Mouse (Mus musculus) testis, postnatal 10 days (tissue): ENCODE measurements around the gene Mc1r.
"Not testable (repeated sequence)": the region's sequence is repeated elsewhere in the genome, so short reads cannot be mapped to it uniquely, and the experiment has no call there.

Source experiments
- DNase-seq: peaks from one replicate; pipeline ENCODE4 v3.0.0; 2021; ENCODE audit warnings: low spot score

Mc1r gene

DNA sequence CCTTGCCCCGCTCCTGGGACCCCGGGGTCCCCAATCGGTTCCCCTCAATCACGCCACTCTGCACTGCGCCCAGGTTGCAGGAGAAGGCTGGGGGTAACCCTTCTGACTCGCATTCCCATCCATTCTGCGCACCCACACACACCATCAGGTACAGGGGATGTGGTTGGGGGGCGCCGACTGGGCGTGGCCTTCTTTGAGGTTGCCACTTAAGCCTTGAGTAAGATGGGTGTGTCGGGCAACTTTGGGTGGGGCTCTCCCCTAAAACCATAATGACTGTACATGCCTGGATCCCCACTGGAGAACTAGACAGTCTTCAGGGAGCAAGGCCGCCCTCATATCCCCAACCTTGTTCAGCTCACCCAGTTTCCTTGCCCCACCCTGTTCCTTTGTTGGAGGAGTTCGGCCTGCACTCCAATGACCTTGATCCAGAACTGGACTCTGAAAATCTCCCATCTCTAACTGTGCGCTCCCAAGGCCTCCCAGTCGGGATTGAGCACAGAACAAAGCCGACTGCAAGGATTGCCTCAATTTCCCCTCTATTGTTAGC is 4.9 kb downstream of the Mc1r start:
- no peak for DNase-seq

DNA sequence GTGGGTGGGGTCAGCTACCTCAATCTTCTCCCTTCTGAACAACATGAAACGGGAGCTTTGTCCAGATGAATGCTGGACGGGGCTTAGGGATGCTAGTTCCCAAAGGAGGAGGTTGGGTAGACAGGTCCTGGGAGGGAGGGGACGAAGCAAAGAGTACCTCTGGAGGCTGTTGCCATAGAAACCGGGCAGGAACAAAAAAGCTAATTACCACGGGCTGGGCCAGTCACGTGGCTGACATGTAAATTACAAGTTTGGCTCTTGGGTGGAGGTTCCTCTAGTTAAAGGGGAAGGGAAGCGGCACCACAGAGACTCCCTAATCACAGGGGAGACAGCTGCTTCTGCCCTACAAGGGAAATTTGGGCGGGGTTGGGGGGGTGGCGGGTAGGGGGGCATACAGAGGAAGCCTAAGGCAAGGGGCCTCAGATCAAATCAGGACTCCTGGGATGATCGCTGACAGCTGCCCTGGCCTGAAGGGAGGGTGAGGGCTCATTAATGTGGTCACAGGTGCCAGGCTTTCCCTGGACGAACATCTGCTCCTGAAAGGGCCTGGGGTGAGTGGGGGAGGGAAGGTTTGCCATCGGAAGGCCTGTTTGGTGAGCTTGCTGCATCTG is 5.8 kb downstream of the Mc1r start:
- no peak for DNase-seq

DNA sequence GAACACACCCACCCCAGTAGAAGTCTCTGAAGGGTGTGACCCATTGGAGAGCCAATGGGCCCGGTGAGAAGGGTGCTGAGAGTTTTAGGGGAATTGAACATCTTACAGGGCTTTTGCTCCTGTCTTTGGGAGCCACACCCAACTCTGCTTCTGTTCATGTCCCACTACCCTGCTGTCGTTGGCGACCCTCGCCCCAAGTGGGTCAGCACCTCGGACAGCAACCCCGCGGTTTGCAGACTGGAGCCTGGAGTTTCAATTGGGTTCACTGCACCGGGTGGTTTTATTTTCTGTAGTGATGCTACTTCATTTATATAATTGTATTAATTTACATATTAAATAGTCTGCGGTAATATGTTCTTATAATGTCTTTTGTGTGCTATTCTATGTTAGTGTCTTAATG is 7.3 kb downstream of the Mc1r start:
- peak; percentile 77 for DNase-seq

DNA sequence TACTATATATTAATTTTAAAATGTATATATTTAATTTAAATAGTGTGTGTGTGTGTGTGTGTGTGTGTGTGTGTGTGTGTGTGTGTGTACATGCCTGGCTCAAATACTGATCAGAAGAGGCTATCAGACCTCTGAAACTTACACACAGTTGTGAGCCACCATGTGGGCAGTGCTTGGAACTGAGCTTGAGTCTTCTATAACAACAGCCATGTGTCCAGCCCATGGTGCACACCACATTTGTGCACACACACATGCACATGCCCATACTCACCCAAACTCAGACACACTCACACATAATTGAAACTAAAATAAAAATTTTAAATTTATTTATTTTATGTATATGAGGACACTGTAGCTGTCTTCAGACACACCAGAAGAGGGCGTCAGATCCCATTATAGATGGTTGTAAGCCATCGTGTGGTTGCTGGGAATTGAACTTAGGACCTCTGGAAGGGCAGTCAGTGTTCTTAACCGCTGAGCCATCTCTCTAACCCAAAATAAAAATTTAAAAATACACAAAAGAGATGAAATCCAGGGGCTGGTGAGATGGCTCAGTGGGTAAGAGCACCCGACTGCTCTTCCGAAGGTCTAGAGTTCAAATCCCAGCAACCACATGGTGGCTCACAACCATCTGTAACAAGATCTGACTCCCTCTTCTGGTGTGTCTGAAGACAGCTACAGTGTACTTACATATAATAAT is 8.2 kb downstream of the Mc1r start:
- not testable (repeated sequence) for DNase-seq

DNA sequence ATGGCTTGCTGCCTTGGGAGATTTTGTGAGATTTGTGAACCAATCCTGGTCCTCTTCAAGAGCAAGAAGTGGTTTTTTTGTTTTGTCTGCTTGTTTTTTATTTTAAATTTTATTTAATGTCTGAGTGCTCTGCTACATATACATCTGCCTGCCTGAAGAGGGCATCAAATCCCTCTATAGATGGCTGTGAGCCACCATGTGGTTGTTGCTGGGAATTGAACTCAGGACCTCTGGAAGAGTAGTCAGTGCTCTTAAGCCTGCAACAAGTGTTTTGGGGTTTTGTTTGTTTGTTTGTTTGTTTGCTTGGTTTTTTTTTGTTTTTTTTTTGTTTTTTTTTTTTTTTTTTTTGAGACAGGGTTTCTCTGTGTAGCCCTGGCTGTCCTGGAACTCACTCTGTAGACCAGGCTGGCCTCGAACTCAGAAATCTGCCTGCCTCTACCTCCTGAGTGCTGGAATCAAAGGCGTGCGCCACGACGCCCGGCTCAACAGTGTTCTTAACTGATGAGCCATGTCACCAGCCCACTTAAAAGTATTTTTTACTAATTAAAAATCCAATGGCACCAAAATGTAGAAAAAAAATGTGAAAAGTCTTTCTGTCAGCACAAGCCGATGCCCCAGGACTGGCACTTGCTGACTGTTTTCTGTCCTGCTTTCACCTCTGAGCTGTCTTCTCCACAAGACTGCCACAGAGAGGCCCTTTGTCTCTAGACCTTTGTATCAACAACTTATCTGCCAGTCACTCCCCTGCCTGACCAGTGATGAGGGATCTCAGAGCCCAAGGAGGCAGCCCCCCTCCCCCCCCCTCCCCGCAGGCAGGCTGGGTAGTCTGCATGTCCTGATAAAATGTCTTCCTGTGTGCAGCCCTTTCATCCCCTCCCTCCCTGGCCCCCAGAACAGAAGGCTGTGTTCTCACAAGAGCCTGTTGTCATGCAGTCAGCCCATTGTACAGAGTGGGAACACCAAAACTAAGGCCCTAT is 9.3 kb downstream of the Mc1r start:
- no peak for DNase-seq

DNA sequence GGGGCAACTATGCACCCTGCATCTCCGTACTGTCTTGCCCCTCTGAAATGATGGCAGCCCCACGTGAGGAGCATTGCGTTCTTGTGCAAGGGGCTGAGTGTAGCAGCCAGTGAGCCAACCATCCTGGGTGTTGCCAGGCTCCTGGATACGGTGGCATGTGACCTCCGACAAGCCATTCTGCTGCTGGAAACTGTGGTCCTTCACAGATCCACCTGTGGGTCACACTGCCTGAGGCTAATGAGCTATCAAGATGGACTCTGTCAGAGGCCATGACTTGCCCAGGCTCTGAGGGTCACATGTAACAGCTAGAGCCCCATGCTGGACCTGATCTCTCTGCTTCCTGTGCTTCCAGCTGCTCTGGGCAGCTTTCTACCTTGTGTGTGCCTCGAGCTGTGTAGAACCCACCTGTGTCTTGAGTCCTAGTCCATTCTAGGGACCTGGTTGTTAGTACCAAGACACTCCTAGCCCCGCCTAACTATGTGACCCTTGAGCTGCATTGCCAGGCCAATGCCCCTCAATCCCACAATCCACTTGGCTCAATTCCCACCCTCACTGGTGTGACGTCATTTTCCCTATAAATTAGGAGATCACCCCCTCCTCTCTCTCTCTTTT is 10.1 kb downstream of the Mc1r start:
- no peak for DNase-seq

DNA sequence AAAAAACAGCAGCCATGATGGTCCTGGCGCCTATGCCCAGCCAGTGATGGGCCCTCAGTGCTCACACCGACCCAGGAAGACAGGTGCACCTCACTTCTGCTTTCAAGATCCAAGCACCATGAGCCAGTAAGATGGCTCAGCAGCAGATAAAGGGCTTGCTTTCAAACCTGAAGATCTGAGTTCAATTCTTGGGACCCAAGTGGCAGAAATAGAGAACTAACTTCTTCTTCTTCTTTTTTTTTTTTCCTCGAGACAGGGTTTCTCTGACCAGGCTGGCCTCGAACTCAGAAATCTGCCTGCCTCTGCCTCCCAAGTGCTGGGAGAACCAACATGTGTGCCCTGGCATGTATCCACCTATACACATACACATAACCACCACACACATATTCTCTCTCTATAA is 12.8 kb downstream of the Mc1r start:
- DNase-seq, result no peak

DNA sequence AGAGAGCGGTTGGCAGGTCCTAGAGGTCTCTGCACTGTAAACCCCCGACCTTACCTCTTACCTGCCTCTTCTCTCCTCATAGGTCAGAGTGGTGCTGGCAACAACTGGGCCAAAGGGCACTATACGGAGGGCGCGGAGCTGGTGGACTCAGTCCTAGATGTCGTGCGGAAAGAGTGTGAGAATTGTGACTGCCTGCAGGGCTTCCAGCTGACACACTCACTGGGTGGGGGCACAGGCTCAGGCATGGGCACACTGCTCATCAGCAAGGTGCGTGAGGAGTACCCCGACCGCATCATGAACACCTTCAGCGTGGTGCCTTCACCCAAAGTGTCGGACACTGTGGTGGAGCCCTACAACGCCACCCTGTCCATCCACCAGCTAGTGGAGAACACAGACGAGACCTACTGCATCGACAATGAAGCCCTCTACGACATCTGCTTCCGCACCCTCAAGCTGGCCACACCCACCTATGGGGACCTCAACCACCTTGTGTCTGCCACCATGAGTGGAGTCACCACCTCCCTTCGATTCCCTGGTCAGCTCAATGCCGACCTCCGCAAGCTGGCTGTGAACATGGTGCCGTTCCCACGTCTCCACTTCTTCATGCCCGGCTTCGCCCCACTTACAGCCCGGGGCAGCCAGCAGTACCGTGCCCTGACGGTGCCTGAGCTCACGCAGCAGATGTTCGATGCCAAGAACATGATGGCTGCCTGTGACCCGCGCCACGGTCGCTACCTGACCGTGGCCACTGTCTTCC is 13.8 kb downstream of the Mc1r start:
- DNase-seq, result no peak

DNA sequence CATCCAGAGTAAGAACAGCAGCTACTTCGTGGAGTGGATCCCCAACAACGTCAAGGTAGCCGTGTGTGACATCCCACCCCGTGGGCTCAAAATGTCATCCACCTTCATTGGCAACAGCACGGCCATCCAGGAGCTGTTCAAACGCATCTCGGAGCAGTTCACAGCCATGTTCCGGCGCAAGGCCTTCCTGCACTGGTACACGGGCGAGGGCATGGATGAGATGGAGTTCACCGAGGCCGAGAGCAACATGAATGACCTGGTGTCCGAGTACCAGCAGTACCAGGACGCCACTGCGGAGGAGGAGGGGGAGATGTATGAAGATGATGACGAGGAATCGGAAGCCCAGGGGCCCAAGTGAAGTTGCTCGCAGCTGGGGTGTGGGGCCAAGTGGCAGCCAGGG is 14.4 kb downstream of the Mc1r start:
- DNase-seq, result no peak

DNA sequence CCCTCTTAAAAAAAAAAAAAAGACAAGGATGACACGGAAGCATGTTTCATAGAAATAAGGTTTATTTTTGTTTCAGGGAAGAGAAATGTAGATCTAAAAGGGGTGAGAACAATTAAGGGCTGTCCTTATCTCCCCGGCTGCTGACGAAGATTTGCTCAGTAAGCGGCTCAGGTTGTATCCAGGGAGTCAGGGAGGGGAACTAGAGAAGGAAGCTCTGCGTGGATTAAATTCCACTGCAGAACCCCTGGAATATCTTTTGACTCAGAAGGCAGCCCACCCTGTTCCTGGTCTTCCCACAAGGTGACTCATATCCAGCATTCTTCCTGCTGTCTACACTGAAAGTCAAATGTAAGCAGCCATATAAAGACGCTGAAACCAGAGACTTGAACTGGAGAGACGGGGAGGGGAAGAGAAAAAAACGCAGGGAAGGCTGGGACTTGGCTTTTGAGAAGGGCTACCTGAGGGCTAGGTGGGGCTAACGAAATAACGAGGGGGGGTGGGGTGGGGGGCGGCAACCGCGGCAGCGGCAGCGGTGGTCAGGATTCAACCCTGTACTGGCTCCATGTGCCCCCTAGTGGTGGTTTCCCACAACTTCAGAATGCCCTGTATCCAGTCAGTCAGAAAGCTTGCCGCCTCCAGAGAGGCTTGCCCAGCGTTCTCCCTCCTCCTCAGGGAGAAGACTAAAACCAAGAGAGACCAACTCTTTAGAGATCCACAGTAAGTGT is 15.3 kb downstream of the Mc1r start:
- peak; percentile 77 for DNase-seq

DNA sequence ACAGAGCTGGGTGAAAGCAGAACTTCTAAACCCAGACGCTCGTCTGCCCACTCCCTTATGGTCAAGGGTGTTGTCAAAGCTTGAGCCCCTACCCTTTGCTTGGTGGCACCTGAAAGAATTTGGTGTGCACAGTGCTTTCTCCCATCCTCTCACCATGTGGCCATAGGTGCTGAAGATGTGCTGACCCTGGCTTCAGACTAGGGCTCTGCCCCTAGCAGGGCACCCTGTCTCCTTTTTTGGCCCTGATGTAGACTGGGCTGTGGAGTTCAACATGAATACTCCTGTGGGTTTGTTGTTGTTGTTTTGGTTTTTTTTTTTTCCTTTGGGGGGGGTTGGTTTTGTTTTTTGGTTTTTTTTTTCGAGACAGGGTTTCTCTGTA is 15.9 kb downstream of the Mc1r start:
- DNase-seq, result no peak

DNA sequence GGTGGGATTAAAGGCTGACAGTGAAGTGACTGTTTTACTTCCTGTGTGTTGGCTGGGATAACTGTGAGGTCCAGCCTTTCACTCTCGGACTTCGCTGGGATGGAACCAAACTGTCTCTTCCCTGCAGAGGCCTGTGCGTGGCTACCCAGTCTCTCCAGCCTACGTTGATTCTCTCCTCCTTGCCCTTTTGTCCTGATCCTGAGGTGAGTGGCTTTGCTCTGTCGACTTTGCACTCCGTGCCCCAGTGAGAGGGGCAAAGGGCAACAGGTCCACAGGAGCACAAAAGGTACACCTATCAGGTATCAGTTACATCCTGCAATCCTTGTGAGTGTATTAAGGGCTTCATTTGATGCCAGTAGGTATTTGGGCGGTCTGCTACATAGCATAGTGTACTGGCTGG is 16.5 kb downstream of the Mc1r start, which contains the start of gene Def8:
Def8 (plus strand) TSS at position 87 of the 400 bp plus-strand sequence.
- DNase-seq, result no peak

DNA sequence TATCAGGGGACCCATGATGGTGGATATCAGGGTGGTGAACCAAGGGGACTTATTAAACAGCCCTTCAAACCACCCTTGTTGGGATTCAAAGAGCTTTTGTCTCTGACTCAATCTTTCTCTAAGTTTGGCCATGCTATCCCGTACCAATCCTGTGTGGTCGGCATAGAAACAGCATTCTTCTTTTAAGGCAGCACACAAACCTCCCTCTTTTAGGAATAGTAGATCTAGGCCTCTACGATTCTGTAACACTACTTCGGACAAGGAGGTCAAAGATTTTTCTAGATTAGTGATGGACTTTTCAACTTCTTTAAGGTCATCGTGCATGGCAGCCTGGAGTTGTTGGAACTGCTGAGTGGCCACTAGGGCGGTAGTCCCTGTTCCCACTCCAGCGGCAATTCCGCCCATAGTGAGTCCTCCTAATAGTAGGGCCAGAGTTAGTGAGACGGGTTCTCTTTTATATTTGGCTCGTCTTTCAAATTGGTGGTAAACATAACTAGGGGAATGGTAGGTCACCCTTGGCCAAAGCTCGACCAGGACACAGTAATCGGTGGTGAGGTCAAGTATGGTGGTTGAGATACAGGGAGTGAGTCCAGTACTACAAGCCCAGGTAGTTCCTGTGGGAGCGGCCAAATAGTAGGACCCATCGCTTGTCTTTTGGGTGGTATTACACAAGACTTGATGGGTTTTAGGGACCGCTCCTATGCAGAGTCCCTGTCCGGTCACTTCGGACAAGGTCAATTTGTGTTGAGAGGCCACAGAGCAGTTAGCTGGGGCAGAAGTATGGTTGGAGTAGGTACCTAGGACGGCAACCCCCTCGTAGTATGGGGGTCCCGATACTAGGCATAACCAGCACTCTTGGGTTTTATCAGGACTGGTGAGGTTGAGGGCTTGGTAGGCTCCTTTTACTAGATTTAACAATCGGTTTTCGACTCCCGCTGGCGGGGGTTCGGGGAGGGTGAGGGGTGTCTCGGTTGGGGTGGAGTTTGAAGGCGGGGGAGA is 19.9 kb downstream of the Mc1r start:
- no peak for DNase-seq

DNA sequence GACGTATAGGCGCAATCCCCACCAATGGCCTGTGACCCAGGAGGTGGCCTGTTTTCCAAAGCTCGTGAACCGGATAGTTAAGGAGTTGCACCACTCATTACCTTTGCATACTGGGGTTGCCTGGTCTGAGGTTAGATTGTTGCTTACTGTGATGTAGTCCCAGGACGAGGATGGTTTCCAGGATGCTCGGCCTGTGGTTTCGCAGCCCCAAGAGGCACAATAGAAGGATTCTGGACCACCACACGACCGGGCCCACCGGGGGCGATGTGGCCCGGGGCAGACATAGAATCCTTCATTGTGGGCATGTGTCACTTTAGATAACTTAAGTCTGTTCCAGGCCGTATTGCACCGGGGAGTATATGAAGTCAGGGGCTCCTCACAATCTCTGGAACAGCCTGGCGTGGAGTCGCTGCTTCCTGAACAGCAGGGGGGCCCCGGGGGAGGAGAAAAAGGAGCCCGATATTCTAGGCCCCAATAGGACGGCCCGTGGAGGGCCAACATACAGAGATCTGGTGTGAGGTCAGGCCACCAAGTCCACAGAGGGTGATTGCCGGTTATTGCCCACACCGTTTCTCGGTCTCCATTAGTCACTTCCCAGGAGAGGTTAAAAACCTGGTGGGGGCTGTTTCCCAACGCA is 20.9 kb downstream of the Mc1r start:
- DNase-seq, result no peak

DNA sequence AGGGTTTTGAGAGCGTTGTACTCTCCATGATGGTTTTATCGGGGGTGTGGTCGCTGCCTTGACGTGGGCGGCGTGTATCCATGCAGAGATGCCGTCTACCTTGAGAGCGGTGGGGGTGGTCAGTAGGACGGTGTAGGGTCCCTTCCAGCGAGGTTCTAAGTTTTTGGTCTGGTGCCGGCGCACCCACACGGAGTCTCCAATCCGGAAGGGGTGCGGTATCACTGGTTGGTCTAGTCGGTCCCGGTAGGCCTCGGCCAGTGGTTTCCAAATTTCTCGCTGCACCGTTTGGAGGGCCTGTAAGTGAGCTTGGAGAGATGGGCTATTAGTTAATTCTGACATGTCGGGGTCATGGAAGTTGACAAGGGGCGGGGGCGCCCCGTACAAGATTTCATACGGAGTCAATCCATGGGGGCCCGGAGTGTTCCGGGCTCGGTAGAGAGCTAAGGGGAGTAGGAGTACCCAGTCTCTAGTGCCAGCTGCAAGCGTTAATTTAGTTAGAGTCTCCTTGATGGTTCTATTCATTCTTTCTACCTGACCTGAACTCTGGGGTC is 21.5 kb downstream of the Mc1r start:
- no peak for DNase-seq

DNA sequence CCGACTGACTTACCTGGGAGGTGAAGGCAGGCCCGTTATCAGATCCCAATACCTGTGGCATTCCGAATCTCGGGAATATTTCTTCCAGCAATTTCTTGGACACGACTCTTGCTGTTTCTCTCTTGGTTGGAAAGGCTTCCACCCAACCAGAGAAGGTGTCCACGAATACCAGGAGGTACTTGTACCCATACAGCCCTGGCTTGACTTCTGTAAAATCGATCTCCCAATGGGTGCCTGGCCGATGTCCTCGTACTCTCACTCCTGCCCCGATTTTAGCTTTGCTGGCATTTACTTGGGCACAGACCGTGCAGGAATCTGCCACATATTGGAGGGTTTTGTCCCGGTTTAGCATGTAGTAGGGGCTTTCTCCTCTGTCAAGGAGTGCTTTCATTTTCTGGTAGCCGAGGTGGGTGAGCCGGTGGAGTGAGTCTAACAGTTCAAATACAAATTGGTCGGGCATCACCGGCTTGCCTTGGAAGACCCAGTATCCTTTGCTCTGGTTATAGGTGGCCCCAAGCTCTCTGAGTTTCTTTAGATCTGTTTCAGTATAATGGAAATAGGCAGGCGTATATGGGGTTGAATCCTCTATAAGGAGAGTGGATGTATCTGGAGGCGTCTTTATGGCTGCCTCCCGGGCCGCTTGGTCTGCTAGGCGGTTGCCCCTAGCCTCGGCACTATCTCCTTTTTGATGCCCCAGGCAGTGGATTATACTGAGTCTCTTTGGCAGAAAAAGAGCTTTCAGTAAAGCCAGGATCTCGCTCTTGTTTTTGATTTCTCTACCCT is 22.2 kb downstream of the Mc1r start:
- DNase-seq, result no peak

DNA sequence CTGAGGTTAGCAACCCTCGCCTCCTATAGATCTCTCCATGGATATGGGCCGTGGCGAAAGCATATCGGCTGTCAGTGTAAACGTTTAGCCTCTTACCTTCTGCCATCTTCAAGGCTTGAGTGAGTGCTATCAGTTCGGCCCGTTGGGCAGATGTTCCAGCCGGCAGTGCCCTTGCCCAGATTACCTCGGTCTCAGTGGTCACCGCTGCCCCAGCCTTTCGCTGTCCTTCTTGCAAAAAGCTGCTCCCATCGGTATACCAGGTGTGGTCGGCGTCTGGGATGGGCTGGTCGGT is 22.8 kb downstream of the Mc1r start:
- not testable (repeated sequence) for DNase-seq

DNA sequence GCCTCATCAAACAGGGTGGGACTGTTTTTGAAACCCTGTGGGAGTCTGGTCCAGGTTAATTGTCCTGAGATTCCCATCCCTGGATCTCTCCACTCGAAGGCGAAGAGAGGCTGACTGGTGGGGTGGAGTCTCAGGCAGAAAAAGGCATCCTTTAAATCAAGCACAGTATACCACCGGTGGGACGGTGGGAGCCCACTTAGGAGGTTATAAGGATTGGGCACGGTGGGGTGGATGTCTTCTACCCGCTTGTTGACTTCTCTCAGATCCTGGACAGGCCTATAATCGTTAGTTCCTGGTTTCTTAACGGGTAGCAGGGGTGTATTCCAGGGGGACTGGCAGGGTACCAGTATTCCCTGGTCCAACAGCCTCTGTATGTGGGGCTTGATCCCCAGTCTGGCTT is 24.0 kb downstream of the Mc1r start:
- DNase-seq, result not testable (repeated sequence)
